Mouse (Mus musculus): ENCODE results near the gene Alyref.

- TF ChIP-seq CTCF (conservative IDR thresholded peaks at IDR 0.05; ENCODE audit: low read length) (no peak), NANOG (IDR thresholded peaks at IDR 0.05; ENCODE audit: borderline replicate concordance, low read length) (no peak), POU5F1 (IDR thresholded peaks at IDR 0.05; ENCODE audit: borderline replicate concordance, low read length) (no peak)
Observed at GRCm38 (mm10) chr11:120571122-120571521, 27.0 kb downstream of the Alyref start.
